Mouse (Mus musculus): ENCODE measurements around the gene Acox1.

GRCm38 (mm10) chr11:116216549-116216948 is 17.7 kb upstream of the Acox1 start:
- TF ChIP-seq CTCF (IDR thresholded peaks at IDR 0.05; ENCODE audit: low read depth, low read length): no peak
- TF ChIP-seq POLR2A (IDR thresholded peaks at IDR 0.05; ENCODE audit: insufficient read depth, low read length): no peak

Data from ES-Bruce4 (cell line).